Mouse (Mus musculus) embryonic fibroblast, embryonic 13.5 days (primary cell): ENCODE measurements around the gene Edn1. TPM values are rescaled to one million over a fixed set of nuclear protein-coding genes. Genes with fewer than 3 reads are reported as not detected.

Experiments
- H3K27ac ChIP-seq: 2 replicates; pipeline ENCODE4 v1.5.1; 2012; ENCODE audit warnings: low read length, control low read depth, inconsistent platforms; ENCODE audit not compliant: insufficient read depth
- H3K4me1 ChIP-seq: 2 replicates; pipeline ENCODE4 v1.6.1; 2011; ENCODE audit warnings: low read length; ENCODE audit not compliant: control insufficient read depth, insufficient read depth
- H3K4me3 ChIP-seq: 2 replicates; pipeline ENCODE4 v1.5.1; 2011; ENCODE audit warnings: mild to moderate bottlenecking, control low read depth, low read length; ENCODE audit not compliant: insufficient read depth
- CTCF ChIP-seq: IDR thresholded peaks from 2 replicates; pipeline ENCODE4 v1.5.1; 2011; ENCODE audit warnings: mild to moderate bottlenecking, control low read depth, low read length, moderate library complexity, borderline replicate concordance; ENCODE audit not compliant: insufficient read depth
- POLR2A ChIP-seq: IDR thresholded peaks from 2 replicates; pipeline ENCODE4 v1.6.1; 2011; ENCODE audit warnings: low read depth, mild to moderate bottlenecking, control low read depth, low read length, moderate library complexity
- polyA plus RNA-seq: library from polyadenylated mRNA; stranded (reverse); fragments of >200 nt; gene quantifications from 2 replicates; pipeline ENCODE4 v1.2.4, GENCODE M21; 2011; ENCODE audit warnings: low read depth; ENCODE audit not compliant: missing spikeins, insufficient read length

The Edn1 gene
- polyA plus RNA-seq, 1 experiment, result 3.3 TPM

DNA sequence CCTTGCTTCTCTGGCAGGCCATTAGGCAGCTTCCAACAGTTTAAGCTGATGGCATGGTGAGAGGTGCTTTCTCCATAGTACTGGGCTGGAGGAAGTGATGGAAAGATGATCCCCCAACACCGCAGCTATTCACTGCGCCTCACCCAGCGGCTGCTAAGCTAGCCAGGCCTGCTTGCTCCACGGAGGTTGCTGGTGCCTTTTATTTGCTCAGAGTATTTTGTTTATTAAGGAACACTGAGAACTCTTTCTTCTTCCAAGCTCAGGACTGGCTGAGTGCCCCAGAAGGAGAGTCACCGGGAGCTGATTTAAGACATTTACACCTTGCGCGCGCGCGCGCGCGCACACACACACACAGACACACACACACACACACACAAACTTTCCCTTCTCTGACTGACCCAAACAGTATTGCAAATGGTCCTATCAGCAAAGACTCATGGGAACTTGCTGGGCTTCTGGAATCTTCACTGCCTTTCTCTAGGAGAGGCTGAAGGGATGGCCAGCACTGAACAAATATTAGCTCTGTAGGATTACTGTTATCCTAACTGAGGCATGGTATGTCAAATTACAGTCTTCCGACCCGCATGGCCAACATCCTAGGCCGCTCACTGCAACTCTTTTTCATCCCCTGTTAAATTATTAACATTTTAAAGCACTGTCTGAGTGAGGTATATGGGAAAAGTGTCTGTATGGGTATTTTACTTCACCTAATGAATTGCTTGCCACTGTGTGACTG is 7.3 kb downstream of the Edn1 start:
- no peak for TF ChIP-seq POLR2A
- no peak for TF ChIP-seq CTCF
- no peak overlapping the region for H3K27ac ChIP-seq

DNA sequence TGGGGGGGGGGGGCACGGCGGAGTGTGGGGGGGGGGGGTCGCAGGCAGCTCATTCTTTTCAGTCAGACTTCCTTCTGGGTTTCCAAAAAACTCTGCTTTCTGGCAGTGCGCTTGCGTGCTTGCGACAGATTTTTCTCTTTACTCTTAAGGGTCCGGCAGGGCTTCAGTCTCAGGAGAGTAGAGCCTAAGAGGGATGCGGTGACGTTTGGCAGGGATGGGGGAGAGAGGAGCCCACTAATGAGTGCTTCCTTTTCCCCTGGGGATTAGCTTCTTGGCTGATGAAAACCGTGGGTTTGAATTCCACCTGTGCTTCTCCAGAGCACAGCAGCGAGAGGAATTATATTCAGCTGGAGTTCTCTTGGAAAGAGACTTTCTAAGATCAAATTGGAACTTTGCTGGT is 8.5 kb downstream of the Edn1 start:
- Histone ChIP-seq H3K4me1 (peaks cover 2% of the 10 kb centered on the region; the same call in 1 of the 2 replicates), H3K27ac (no peak overlapping the region), H3K4me3 (no peak overlapping the region)
- TF ChIP-seq POLR2A, result no peak
- TF ChIP-seq CTCF, result no peak

More for the DNA sequence above, 7.3 kb downstream of the Edn1 start:
- Histone ChIP-seq H3K4me3 (no peak overlapping the region), H3K4me1 (peaks cover 2% of the 10 kb centered on the region; the same call in 1 of the 2 replicates)

DNA sequence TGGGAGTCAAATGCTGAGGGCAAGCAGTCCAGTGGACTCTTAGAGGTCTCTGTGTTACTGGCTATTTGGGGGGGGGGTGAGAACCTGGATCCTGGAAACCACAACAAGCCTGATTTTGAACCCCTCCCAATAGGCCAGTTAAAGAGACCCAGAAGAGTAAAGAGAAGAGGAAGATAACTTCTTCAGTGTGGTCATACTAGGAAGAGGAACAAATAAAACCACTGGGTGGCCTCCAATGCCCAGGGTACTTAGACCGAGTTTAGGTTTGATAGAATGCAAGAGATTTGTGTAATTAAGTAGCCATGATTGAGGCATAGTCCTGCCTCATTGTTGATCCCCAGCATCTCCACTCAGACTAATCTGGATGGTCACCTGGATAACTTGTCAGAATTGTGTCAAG is 14.4 kb downstream of the Edn1 start:
- H3K4me1 ChIP-seq, result no peaks in the 10 kb centered on the region
- no peak overlapping the region for H3K4me3 ChIP-seq
- H3K27ac ChIP-seq, result no peak overlapping the region
- TF ChIP-seq POLR2A (no peak), CTCF (no peak)

DNA sequence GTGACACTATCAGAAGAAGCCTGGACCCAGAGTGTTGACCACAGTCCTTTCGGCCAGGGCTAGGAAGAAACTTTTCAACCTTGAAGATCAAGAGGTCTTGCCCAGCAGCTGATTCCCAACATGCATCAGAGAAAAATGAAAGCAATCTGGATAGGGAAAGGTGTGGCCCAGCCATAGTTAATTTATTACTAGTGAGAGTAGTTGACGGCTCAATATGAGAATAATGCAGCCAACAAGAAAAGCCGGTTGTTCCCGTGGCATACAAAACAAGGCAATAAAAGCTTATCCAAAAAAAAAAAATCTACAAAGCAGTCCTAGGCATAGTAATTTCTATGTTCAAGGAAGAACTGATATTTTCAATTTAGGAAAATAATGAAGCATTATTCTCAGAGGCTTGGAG is 16.5 kb downstream of the Edn1 start:
- TF ChIP-seq POLR2A (no peak), CTCF (no peak)
- Histone ChIP-seq H3K4me1 (no peaks in the 10 kb centered on the region), H3K4me3 (no peak overlapping the region), H3K27ac (no peak overlapping the region)

DNA sequence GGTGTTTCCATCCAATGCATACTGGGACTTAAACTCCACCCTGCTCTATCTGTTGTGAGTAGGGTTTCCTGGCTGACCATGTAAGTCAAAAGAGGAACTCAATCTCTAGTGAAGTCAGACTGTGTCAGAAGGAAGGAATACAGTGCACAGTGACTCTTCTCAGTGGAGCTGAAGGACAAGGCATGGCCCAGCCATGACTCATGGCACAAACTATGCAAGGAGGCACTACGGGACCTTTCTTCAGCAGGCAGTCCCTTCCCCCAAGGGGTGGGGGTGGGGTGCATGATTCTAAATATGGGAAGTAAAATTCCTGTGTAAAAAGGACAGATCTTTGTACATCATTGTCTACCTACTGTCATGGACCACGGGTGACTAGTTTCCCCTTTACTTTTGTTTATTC is 27.3 kb downstream of the Edn1 start:
- TF ChIP-seq CTCF (no peak), POLR2A (no peak)
- no peak overlapping the region for H3K4me3 ChIP-seq
- peak overlapping the region; percentile 63; the same call in 1 of the 2 replicates for H3K27ac ChIP-seq
- peaks cover 8% of the 10 kb centered on the region; the same call in 1 of the 2 replicates for H3K4me1 ChIP-seq

DNA sequence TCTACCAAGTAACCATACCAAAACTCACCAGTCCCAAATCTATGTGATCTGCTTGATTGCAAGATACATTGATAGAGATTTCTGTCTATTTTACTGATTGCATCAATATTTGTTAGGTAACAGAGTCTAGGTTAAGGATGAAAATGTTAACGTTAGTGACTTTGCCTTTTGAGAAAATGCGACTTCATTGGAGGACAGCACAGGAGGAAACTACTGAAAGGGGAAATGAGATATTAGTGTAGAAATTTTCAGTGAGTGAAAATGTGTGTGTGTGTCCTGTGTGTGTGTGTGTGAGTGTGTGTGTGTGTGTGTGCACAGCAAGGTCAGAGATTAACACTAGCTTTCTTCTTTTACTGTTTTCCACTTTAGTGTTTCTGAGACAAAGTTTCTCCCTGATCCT is 29.8 kb downstream of the Edn1 start:
- no peak overlapping the region for H3K27ac ChIP-seq
- no peak for TF ChIP-seq CTCF
- no peak for TF ChIP-seq POLR2A
- H3K4me1 ChIP-seq, result peaks cover 8% of the 10 kb centered on the region; the same call in 1 of the 2 replicates
- H3K4me3 ChIP-seq, result no peak overlapping the region

DNA sequence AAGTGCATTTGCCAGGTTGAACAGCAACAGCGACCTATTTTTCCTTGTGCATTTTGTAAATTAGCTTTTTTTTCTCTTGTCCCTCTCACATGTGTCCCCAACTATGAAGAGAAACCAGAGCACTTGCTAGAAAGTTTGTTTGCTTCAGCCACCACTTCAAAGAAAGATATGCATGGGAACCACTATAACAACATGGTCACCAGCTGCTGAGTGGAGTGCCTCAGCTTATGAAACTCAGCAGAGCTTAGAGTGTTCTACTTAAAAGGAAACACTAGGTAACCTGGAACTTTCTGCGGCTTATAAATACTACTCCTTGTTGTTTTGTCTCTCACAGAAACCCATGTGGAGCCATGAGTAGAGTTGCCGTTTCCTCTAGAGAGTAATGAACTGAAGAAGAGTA is 33.7 kb downstream of the Edn1 start:
- TF ChIP-seq POLR2A (no peak), CTCF (no peak)
- Histone ChIP-seq H3K4me3 (no peak overlapping the region), H3K27ac (no peak overlapping the region), H3K4me1 (no peaks in the 10 kb centered on the region)

DNA sequence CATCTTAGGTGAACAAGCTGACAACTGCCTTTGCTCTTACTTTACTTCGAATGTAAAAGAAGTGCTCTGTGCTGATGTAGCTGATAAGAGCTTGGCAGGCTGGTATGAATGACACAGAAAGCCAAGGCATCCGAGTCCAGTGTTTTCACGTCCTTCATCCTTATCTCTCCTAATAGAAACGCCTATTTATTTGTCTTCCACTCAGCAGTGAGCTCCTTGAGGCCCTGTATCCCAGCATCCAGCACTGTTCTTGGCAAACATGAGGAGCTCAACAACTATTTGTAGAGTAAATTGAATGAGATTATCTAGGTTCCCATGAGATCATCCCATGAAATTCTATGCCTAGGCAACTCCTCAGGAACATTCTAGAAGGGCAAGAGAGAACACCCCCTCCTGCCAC is 35.1 kb downstream of the Edn1 start:
- TF ChIP-seq CTCF (no peak), POLR2A (no peak)
- Histone ChIP-seq H3K4me1 (no peaks in the 10 kb centered on the region), H3K27ac (no peak overlapping the region), H3K4me3 (no peak overlapping the region)

DNA sequence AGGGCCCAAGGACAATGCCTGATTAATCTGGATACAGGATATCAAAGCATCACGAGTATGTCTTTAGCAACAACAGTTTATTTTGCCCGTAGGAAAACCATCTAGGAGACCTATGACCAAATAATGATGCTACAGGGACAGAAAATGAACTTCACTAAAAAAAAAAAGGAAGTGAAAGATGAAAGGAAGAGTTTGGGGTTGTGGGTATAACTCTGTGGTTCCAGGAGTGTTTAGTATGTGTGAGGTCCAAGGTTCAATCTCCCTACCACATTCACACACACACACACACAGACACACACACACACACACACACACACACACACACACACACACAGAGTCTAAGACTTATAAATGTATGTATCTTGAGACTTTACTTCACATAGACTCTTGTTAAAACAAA is 35.8 kb downstream of the Edn1 start:
- H3K4me1 ChIP-seq, result no peaks in the 10 kb centered on the region
- no peak for TF ChIP-seq POLR2A
- TF ChIP-seq CTCF, result no peak
- H3K27ac ChIP-seq, result no peak overlapping the region
- no peak overlapping the region for H3K4me3 ChIP-seq

DNA sequence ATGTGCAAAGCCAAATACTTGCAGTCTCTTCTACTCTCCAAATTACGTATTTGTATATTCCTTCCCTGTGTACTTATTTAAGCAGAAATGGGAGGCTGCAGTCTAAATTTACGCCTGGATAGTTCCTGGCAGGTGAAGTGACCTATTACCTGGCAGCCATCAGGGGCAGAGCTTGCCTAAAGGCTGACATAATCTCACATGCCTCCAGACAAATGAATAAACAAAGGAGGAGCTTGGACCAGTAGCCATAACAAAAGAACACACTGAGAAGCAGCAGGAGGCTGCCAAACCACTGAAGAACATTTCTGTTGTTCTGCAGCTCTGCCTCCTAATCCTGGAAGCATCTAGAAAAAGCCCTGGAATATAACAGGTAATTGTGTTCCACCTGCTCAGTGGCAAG is 38.2 kb downstream of the Edn1 start:
- no peak overlapping the region for H3K4me3 ChIP-seq
- no peak for TF ChIP-seq POLR2A
- no peak for TF ChIP-seq CTCF
- no peaks in the 10 kb centered on the region for H3K4me1 ChIP-seq
- H3K27ac ChIP-seq, result no peak overlapping the region
